Mouse (Mus musculus) bone marrow macrophage, adult 2 months (primary cell): Measurements from ENCODE around the gene Dscaml1.

Experiments used
- CTCF ChIP-seq: IDR thresholded peaks from 2 replicates; pipeline ENCODE4 v1.5.1; 2012; ENCODE audit warnings: low read depth, mild to moderate bottlenecking, low read length, moderate library complexity
- POLR2A ChIP-seq: IDR thresholded peaks from 2 replicates; pipeline ENCODE4 v1.6.1; 2012; ENCODE audit warnings: mild to moderate bottlenecking, low read depth, low read length, borderline replicate concordance

- TF ChIP-seq CTCF (no peak), POLR2A (no peak)
These were observed 24.6 kb upstream of the Dscaml1 start for GRCm38 (mm10) chr9:45401851-45402250.
